Mouse (Mus musculus): ENCODE data around the gene Il11ra1.

Gene Il11ra1

DNA sequence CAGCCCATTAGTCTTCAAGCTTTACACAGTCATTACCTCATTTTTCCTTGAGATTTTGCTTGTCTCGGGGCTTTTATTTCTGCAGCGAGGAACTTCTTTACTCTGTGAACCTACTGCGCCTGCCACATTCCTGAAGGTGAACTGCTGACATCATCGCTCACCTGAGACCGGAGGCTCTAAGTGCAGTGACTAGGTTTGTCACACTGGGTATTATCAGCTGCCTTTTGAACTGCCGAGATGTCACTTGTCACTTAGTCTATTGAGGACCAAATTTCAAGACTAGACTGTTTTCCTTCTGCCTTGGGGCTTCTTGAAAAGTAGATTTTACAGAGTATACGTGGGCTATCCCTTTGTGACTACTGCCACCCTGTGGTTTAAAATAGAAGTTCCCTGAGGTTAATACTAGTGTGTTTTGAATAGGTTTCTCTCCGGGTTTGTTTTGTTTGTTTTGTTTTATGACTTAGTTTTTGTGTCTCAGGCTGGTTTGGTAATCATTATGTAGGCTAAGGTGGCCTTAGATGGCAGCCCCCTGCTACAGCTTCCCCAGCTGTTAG is 8.5 kb downstream of the Il11ra1 start:
- no peak for DNase-seq (ENCODE audit: low read depth, low spot score)

DNA sequence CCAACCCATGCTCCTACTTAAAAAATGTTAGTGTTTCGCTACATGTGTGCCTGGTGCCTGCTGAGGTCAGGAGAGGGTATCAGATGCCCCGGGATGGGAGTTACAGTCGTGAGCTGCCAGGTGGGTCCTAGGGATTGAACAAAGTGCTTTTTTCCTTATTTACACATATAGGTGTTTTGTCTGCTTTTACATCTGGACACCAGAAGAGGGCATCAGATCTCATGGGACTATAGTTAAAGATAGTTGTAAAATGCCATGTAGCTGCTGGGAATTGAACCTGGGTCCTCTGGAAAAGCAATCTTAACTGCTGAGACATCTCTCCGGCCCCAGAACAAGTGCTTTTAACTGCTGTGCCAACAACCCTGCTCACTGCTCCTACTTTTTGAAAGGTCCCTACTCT is 10.4 kb downstream of the Il11ra1 start:
- no peak for DNase-seq (ENCODE audit: low read depth, low spot score)

DNA sequence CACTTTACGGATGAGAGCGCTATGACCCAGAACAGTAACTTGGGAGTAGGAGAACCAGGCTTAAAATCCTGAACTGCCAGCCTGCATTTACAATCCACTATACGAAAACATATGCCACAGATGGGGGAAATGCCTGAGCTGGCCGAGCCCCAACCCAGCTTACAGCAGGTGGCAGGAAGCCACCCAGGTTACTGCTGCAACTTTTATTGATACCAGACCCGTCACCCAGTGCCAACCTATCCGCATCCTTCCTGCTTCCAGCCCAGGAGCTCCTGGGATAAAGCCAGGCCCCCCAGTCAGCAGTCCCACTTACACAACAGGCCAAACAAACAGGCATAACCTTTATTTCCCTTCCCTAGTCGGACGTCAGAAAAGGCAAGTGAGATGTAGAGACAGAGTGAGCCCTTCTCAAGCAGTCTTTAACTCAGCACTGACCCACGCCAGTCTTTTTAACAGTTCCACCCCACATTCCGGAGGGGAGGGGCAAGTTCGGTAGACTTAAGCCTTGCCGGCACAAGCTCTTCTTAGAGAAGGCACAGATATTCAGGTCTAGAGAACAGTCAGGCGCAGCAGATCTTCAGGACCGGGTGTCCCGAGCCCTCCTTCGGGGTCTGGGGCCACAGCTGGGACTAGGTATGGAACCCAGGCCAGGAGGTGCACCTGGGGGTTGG is 12.1 kb downstream of the Il11ra1 start:
- no peak for DNase-seq (ENCODE audit: low read depth, low spot score)

DNA sequence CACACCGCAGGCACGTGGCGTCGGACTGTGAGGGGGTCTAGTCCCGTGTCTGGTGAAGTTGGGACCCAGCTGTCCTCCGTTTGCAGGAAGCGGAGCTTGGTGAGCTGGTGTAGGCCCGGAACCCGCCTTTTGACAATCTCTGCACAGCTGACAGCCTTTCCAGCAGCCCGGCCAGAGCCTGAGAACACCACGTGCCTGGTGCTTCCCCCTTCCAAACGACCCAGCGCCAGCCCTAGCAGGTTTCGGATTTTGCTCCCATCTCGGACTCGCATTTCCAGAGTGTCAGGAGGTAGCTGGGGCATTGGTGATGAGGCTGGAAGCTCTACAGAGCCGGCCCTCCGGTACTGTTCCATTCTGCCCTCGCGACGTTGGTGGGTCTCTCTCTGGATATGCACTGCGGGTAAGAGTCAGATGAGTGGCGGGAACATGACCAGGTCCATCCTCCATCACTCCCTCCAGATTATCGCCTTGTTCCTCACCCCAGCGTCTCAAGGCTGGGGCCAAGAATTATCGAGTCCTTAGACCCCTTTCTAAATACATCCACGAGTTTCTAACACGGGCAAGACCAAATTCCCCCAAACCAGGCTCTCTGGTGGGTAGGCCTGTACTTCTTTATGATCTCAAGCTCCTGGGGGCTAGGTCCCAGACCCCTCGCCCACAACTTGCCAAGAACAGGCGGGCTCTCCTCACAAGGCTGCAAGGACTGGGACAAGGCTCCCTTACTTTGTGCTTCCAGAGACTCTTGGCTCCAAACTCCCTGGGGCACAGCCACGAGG is 12.8 kb downstream of the Il11ra1 start:
- DNase-seq (ENCODE audit: low read depth, low spot score), result peak; percentile 42

DNA sequence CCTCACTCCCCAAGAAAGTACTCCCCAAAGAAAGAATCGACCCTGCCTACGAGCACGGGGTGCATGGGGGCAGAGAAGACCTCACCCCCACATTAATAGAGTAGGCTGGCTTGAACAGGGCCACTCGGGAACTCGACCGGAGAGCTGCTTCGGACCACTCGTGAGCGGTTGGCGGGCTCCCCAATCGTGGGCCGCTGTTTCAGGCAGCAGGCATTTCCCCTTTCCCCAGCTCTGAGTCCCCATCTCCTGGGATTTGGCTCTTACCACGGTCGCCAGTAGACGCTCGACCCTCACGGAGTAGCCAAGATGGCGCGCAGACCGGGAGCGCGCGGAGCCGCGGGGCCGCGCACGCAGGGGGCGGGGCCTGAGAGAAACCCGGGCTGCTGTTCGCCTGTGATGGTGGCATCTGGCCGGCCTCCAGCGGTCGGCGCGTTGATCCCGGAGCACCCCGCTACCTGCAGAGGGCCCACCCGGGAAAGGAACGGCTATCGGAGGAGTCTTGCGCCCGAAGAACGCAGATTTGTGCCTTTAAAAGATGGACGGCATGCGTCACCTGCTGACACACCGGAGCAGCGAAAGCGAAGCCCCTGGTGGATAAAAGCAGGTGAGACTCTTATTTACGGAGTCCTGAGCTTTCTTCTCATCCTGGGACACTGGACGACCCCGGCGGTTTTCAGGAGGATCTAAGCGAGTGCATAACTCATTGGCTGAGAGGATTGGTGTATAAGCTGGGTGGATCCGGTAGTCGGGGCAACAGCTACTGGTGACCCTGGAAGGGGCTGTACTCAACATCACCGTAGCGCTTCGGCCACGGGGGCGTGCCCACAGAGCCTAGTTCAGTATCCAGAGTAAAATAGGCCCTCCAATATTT is 13.6 kb downstream of the Il11ra1 start, which contains the start of gene Rpp25l:
Gene Rpp25l (minus strand): TSS at position 338 of the 871 bp plus-strand sequence.
- DNase-seq (ENCODE audit: low read depth, low spot score), result peak; percentile 86

DNA sequence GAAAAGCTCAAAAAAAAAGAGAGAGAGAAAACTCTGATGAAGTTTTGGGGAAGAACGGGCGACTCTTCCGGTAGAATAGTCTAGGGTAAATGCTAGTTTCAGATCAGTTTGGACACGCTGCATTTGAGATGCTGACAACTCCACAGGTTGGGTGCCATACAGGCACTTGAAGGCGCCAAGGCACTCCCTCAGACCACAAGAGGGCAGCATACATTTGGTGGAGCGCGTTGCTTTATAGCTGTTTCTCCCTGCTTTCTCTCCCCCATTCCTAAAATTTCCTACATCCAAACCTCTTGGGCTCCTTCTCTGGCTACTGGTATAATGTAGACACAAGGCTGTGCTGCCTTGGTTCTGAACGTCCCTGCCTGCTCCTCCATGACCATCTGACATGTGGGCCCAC is 14.5 kb downstream of the Il11ra1 start:
- peak; percentile 61 for DNase-seq (ENCODE audit: low read depth, low spot score)

DNA sequence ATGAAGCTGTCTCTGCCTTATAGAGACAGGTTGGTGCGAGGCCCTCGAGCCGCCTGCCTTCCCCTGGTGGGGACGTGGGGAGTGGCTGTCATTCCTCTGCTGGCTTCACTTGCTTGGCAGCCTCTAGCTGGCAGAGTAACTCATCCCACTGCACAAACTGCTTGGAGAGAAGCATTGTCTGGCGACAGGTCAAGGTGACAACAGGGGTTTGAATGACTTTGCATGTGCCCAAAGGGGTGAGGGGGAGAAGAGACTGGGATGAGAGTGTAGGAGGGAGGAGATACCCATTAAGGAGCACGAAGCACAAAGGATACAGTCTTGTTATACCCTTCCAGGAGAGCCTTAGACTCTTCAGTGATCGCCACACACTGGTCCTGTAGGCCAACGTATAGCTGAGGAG is 15.3 kb downstream of the Il11ra1 start:
- DNase-seq (ENCODE audit: low read depth, low spot score), result no peak

DNA sequence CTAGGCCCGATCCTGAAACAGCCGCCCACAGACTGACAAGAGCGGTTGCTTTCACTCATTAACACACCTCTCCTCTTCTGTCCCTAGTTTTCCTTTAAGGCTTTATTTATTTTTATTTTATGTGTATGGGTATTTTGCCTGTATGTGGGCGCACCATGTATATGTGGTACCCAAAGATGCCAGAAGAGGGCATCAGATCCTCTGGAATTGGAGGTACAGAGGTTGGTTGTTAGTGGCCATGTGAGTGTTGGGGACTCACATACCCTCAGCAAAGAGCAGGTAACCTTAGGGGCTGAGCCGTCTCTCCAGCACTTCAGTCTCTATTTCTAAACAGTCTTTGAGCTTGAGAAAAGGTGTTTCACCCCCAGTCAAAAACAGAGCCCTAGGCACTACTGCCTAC is 15.8 kb downstream of the Il11ra1 start:
- DNase-seq (ENCODE audit: low read depth, low spot score), result no peak

DNA sequence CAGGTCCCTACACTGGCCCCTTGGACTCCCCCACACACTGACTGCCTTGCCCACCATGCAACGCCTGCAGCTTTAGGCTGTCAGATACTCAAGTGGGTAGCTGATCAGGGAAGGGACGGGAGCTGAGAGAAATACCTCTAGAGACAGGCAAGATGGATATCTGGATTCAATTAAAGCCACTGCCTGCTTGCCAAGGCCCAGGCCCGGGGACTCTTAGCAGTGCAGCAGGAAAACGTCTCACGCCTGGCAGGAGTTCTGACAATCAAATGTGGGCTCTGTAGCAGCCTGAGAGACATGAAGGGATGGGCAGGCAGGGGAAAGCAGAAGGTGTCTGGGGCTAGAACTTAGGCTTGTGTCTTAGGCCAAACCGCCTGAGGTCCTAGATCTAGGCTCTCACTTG is 17.0 kb downstream of the Il11ra1 start:
- no peak for DNase-seq (ENCODE audit: low read depth, low spot score)

DNA sequence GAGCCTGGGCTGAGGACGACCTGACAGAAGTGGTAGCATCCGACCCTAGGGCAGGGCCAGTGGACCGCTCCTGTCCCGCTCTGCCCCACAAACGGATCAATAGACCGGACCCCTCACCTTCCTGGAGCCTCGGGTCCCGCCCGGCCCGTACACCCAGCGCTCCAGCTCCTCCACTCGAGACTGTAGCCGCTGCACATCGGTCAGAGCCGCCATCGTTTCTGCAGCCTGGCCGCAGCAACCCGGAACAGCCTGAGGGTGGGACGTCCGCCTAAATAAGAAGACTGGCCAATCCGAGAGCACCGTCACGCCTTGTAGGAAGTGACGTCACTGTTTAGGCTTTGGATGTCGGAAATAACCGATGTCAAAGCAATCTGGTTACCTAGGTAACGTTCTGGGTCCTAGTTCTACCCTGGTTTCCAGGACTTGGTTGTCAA is 23.1 kb downstream of the Il11ra1 start, which contains the start of gene Dctn3:
Gene Dctn3 (minus strand): TSS at position 253 of the 434 bp plus-strand sequence.
- DNase-seq (ENCODE audit: low read depth, low spot score), result peak; percentile 88

DNA sequence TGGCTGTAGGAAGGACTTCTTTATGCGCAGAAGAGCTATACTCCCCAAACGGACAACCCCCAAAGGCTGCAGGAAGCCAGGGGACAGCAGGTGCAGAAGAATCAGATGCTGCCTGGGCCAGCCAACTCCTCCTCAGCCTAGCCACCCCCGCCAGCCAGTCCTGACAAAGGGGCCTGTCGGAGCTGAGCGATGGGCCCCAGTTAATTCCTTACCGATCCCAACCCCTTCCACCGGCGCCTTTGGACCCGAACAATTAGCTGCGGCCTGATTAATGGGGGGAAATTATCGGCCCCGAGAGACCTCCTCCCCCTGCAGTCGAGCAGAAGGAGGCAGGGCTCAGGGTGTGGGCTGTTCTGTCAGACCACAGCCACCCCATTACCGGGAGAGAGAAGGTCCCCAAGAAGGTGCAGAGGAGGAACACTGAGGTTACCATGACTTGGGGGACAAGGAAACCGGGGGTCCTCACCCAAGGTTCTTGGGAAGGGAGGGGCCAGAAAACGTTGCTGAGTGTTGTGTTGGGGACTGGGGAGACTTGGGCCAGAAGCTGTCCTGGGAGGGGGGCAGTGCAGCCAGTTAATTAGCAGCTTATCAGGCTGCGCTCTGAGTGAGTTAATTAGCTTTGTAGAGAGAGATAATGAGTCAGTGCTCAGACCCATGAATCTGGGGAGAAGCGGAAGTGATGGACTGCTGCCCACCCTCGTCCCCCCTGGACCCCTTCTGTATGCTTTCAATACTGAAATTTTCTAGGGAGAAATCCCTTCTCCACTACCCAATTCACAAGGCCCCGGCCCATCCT is 27.2 kb downstream of the Il11ra1 start:
- DNase-seq (ENCODE audit: low read depth, low spot score), result no peak

DNA sequence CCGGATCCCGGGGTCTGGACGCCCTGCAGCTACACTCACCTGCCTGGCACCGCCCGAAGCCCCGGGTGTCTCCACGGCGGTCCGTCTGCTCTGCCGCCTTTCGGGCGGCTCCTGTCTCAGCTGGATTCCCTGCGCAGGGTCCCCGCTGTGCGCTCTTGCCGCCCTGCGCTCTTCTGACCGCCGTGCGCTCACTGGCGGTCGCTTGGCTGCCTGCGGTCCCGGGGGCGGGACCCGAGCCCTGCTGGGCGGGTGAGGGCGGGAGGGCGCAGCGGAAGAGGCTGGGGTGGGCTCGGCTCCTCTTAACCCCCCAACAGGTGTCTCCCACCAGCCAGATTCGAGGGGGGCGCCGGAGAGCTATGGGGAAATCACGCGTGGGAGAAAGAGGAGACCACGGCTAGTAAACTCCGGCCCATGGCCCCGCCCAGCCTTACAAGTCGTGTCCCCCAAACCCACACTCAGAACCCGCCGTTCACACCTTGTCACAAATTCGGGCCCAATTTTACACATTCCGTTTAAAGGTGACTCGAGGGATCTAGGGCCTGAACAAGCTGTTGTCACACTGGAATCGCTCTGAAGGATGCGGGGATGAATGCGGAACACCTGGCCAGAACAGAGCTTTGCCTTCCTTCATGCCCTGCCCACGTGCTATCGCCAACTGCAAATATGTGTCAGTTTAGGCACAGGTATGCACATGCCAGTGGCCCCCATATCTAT is 31.4 kb downstream of the Il11ra1 start, which contains the start of gene Arid3c:
Gene Arid3c (minus strand): TSS at position 91 of the 714 bp plus-strand sequence.
- DNase-seq (ENCODE audit: low read depth, low spot score), result no peak

DNA sequence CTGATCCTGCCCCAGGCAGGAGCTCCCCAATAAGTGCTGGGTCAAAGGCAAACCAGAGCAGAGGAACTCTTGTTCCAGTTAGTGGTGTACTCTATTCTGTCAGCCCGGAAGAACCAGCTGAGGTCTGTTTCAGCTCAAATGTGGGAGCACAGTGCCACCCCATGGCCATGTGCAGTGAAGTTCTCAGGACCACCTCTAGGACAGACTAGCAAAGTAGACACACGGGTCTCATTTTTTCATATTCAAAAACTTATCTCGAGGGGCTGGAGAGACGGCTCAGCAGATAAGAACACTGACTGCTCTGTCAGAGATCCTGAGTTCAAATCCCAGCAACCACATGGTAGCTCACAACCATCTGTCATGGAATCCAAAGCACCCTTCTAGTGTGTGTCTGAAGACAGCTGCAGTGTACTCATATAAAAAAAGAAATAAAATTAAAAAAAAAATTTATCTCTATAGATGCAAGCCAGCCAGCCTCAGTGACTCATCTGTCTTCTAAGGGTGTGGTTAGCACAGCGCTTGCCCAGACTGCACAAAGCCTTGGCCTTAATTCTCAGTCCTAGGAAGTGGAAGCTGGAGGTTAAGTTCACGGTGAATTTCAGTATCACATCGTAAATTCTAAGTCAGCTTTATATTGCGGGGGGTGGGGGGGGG is 37.9 kb downstream of the Il11ra1 start:
- no peak for DNase-seq (ENCODE audit: low read depth, low spot score)

DNA sequence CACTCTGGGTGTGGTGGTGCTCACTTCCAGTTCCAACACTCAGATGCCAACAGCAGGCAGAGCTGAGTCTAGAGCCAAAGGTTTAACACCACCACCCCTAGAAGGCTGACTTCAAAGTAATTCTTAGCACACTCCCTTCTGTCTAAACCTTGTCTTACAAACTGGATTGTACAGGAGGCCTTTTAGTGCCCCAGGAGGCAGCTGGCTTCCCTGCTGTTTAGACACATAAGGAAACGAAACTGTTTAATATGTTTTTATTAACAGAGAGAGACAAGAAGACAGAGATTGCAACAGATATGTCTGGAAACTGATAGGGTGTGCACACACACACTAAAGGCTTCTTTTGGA is 38.4 kb downstream of the Il11ra1 start:
- no peak for DNase-seq (ENCODE audit: low read depth, low spot score)

DNA sequence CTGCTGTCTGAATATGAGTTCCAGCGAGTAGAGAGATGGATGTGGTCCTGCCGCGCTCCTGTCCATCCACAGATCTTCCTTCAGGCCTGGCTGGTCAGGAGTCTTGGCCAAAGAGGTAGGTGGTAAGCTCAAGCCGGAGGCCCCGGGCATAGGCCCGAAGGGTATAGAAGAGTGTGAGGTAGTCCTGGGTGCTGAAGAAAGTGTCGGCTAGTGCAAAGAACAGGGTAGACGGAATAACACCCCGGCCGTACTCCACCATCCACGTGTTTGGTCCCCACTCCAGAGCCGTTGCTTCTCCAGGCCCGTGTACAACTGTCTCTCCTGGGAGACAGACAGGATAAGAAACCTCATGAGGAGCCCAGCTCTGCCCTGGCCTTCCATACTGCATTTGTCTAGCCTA is 39.5 kb downstream of the Il11ra1 start:
- DNase-seq (ENCODE audit: low read depth, low spot score), result no peak

DNA sequence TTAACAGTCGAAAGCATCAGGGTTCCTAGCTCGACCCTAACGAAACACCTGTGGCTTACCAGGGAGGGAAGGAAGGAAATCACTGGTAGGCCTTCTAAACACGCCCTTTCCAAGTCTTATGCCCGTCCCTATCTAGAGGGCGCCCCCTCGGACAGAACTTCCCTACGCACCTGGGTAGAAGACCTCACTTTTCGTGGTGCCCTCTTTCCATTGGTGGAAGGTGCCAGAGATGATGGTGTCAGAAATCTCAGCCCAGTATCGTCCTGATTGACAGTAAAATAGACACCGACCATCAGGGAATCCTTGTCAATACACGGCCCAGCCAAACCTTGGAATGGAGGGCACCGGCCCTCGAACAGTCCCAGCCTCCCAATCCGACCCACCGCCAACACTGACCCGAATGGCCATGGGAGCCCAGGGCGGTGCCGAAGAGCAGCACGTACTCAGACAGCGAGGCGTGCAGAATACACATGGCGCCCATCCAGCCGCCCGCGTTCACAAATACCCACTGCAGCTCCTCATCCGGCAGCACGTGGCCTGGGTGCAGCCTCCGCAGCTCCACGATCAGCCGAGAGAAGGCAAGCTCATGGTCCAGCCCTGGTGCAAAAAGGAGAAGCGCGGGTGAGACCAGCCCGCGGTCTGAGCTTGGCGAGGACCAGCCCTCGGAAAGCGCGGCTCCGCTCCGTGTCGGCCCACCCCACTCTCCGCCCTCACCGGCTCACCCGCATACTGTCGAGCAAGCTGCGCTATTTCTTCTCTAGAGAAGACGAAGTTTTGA is 40.8 kb downstream of the Il11ra1 start:
- DNase-seq (ENCODE audit: low read depth, low spot score), result no peak

DNA sequence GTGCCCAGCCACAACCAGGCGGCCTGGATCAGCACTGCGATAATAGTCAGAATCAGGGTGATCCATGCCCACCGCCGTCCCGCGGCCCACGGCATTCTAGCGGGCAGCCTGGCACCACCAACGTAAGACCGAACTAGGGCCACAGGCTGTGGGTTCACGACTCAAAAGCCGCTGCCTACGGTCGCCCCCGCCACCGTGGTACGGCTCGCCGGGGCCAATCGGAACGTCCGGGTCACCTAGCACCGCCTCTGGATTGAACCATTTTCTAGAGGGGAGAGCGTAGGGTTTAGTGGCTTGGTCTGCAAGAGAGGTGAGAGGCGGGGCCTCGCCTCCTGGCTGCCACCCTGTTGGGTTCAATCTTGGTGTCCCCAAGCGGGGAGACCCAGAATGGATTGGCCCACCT is 41.4 kb downstream of the Il11ra1 start:
- peak; percentile 77 for DNase-seq (ENCODE audit: low read depth, low spot score)

DNA sequence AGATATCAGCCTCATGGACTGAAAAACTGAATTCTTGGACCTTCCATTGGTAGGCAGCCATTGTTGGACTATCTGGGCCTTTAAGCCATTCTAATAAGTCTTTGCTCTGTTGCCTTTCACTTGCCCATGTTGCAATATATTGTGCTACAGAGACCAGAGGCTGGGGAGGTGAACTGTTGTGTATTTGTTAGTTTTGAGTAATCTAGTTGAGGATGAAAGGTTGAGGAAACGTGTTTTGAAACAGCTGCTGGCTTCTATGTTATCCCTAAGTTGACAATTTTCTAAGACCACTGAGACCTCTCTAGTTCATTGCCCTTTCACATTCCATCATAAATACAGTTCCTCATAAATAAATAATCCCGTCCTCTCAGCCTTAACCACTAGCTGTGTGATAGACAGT is 44.3 kb downstream of the Il11ra1 start:
- DNase-seq (ENCODE audit: low read depth, low spot score), result no peak

DNA sequence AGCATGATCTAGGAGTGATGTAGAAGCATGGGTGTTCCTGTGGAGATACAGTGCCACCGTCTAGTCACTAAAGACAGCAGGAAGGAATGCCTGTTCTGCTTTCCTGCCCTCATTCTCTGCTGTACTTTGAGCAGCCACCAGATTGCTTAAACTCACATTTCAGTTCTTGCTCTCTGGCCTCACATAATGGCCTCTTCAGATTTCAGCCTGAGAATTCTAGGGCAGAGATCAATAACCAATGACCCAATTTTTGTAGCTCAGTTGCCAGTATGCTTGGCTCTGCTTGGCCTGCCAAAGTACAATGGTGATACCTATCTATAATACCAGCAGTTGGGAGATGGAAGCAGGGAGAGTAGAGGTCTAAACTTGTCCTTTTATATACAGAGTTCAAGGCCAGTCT is 45.2 kb downstream of the Il11ra1 start:
- DNase-seq (ENCODE audit: low read depth, low spot score), result no peak

Measured in c-Kit-negative CD71-positive TER-119-positive erythroid progenitor cells, embryonic 14.5 days (primary cell).